13 mouse cellular contexts compared by ENCODE assay signal in genomic region chr7:83723221-83723620, GRCm38 (mm10).
"Had no signal": no experiment of that assay in that cellular context is flagged by ENCODE, and none has a peak within 500 bp of the region (broad histone marks: within the 10 kb centered on the region; RNA-seq: fewer than 3 reads in every experiment).

No protein-coding gene starts in this region.

- H3K27ac ChIP-seq: limb, embryonic 15.5 days; liver, embryonic 12.5 days; midbrain, embryonic 15.5 days had no signal

- H3K36me3 ChIP-seq: limb, embryonic 15.5 days; liver, embryonic 12.5 days; midbrain, embryonic 15.5 days had no signal

- H3K4me3 ChIP-seq: limb, embryonic 15.5 days; liver, embryonic 12.5 days; megakaryocyte, embryonic 14.5 days; midbrain, embryonic 15.5 days had no signal

- DNase-seq: kidney, postnatal 36 days; layer of hippocampus, adult 9-11 months; layer of hippocampus, postnatal 36 days; lung, embryonic 14.5 days; lung, postnatal 10 days; lung, postnatal 4 days; right cerebral cortex, adult 18-20 months; right cerebral cortex, postnatal 25 days; thymus, postnatal 36 days had no signal
